Mouse (Mus musculus) neural tube, embryonic 12.5 days (tissue): ENCODE results near the gene Pitpnc1. TPM values are rescaled to one million over a fixed set of nuclear protein-coding genes. Genes with fewer than 3 reads are reported as not detected.

Source experiments
- ATAC-seq: fragments of 200-750 bp; cut with Nextera tagmentation; 2 replicates; pipeline ENCODE4 v1.8.0; 2017; ENCODE audit warnings: low read depth, mild to moderate bottlenecking, moderate TSS enrichment, moderate library complexity; ENCODE audit not compliant: low FRiP score
- H3K27ac ChIP-seq: fragments of 300-500 bp; sonication (generic); 2 replicates; pipeline ENCODE4 v1.5.1; 2016
- H3K27me3 ChIP-seq: fragments of 300-500 bp; sonication (generic); replicated peaks from 2 replicates; pipeline ENCODE4 v1.6.1; 2016; ENCODE audit warnings: mild to moderate bottlenecking
- H3K36me3 ChIP-seq: fragments of 300-500 bp; sonication (generic); 2 replicates; pipeline ENCODE4 v1.6.1; 2016; ENCODE audit warnings: mild to moderate bottlenecking
- H3K4me1 ChIP-seq: fragments of 300-500 bp; sonication (generic); 2 replicates; pipeline ENCODE4 v1.6.1; 2016
- H3K4me2 ChIP-seq: fragments of 300-500 bp; sonication (generic); replicated peaks from 2 replicates; pipeline ENCODE4 v1.6.1; 2016; ENCODE audit warnings: mild to moderate bottlenecking
- H3K4me3 ChIP-seq: fragments of 300-500 bp; sonication (generic); 2 replicates; pipeline ENCODE4 v1.5.1; 2016
- H3K9ac ChIP-seq: fragments of 300-500 bp; sonication (generic); 2 replicates; pipeline ENCODE4 v1.6.1; 2016; ENCODE audit warnings: mild to moderate bottlenecking
- H3K9me3 ChIP-seq: fragments of 300-500 bp; sonication (generic); 2 replicates; pipeline ENCODE4 v1.6.1; 2016; ENCODE audit warnings: mild to moderate bottlenecking
- WGBS: fragments of 180-500 bp; shearing (Covaris S2); methylation state at CpG from one replicate; pipeline ENCODE4 v1.1.7; 2016; 5-methylcytosine and 5-hydroxymethylcytosine counted together
- polyA plus RNA-seq: library from polyadenylated mRNA; unstranded; fragments of >200 nt; fragmentation: Nextera tagmentation; extraction: Ambion mirVana; gene quantifications from 2 replicates; pipeline ENCODE4 v1.2.1, GENCODE M21; 2016

The Pitpnc1 gene
- polyA plus RNA-seq, 1 experiment from 2014 or later, result 32.5 TPM

DNA sequence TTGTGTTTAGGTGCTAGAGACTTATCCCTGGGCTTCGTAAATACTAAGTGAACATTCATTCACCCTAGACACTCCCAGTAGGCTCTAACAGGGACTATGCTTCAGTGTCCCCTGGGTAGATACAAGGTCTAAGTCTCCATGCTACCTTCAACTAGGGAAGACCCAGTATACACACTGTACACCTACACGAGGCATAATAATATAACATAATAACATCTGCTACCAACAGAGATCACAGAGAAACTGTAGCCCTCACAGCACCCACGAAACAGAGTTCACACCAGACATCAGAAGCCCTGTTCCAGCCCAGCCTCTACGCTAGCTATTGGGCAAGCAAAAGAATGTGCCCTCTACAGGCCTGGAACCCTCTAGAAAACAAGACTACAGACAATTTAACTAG is 5.5 kb downstream of the Pitpnc1 start:
- H3K4me1 ChIP-seq, result peaks cover 13% of the 10 kb centered on the region
- no peak overlapping the region for H3K9ac ChIP-seq
- no peak for ATAC-seq
- H3K4me3 ChIP-seq, result no peak overlapping the region
- H3K9me3 ChIP-seq, result no peaks in the 10 kb centered on the region
- H3K27ac ChIP-seq, result no peak overlapping the region
- H3K4me2 ChIP-seq, result no peak overlapping the region
- H3K27me3 ChIP-seq, result no peaks in the 10 kb centered on the region
- 96% methylated on average over 4 of the region's 4 CpGs for WGBS
- no peaks in the 10 kb centered on the region for H3K36me3 ChIP-seq

DNA sequence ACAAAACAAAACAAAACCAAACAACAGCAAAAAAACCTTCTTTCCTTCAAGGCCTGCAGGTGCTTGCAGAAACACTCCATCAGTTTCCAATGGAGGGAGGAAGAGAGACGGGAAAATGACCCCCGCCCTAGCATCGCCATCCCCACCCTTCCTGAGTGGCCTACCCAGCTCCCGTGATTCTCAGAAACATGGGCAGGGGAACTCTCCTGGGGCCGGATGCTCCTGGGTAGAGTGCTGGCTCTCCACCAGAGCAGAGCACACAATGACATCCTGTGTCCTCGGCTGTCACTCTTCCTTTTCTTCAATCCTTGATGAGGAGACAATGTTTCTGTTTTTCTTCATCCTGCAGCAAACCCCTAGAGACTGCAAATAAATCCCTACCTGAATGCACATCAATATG is 6.4 kb downstream of the Pitpnc1 start:
- WGBS, result 81% methylated on average over 6 of the region's 6 CpGs
- Histone ChIP-seq H3K9me3 (no peaks in the 10 kb centered on the region), H3K36me3 (no peaks in the 10 kb centered on the region), H3K27me3 (no peaks in the 10 kb centered on the region), H3K4me1 (peaks cover 13% of the 10 kb centered on the region), H3K27ac (no peak overlapping the region), H3K9ac (no peak overlapping the region), H3K4me3 (no peak overlapping the region), H3K4me2 (no peak overlapping the region)
- ATAC-seq, result no peak

DNA sequence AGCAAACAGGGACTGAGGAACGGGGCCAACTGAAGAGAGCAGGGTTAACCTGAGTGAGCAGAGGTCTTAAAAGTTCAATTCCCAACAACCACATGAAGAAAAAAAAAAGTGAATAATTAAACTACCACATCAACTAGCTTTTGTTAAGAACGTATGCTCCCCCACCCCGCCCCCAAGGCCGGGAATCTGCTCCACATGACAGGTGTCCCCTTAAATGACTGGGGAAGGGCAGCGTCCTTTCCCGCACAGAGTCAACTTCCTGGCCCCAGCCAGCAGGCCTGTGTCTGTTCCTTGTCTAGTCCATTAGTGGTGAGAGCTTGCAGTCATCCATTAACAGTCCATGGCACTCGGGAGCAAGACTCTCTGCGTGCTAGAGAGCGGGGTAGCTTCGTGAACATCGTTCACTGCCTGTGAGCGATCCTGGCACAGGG is 7.2 kb downstream of the Pitpnc1 start:
- WGBS, result 85% methylated on average over 12 of the region's 12 CpGs
- ATAC-seq, result no peak
- Histone ChIP-seq H3K4me3 (no peak overlapping the region), H3K9me3 (no peaks in the 10 kb centered on the region), H3K27me3 (no peaks in the 10 kb centered on the region), H3K27ac (no peak overlapping the region), H3K36me3 (no peaks in the 10 kb centered on the region), H3K4me2 (no peak overlapping the region), H3K9ac (no peak overlapping the region), H3K4me1 (peaks cover 9% of the 10 kb centered on the region)

DNA sequence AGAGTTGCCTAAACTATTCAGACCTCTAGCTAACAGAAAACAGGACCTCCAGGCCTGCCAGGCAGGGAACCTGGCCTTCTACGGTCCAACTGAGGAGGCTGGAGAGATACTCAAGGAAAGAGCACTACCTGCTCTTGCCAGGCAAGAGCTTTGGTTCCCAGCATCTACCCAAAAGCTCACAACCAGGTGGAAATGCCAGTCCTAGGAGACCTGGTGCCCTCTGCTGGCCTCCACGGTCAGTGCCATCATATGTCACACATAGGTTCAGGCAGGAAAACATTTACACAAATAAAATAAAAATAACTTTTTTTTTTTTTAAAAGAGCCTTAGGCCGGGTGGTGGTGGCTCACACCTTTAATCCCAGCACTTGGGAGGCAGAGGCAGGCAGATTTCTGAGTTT is 8.0 kb downstream of the Pitpnc1 start:
- Histone ChIP-seq H3K9me3 (no peaks in the 10 kb centered on the region), H3K36me3 (no peaks in the 10 kb centered on the region), H3K27me3 (no peaks in the 10 kb centered on the region), H3K4me3 (no peak overlapping the region), H3K4me2 (no peak overlapping the region), H3K27ac (no peak overlapping the region), H3K4me1 (peaks cover 3% of the 10 kb centered on the region; the same call in 1 of the 2 replicates), H3K9ac (no peak overlapping the region)
- 97% methylated on average over 3 of the region's 3 CpGs for WGBS
- no peak for ATAC-seq

DNA sequence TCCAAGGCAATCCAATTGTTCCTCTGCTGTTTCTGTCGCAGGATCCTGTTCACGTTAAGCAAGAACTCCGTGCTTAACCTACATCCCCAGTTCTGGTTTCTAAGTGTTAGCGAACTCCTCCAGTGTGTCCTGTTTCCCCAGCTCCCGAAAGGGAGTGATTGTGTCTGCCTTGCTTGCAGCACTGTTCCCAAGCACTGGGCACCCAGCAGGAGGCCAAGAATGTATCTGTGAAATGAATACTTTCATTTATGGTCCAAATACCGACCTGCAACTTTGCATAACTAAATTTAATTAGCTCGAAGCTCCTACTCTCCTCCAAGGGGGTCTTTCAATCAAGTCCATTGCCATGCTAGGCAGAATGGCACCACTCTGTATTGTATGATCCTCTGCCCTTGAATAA is 10.7 kb downstream of the Pitpnc1 start:
- Histone ChIP-seq H3K4me2 (no peak overlapping the region), H3K27ac (no peak overlapping the region), H3K9me3 (no peaks in the 10 kb centered on the region), H3K36me3 (no peaks in the 10 kb centered on the region), H3K9ac (no peak overlapping the region), H3K4me1 (no peaks in the 10 kb centered on the region), H3K27me3 (no peaks in the 10 kb centered on the region), H3K4me3 (no peak overlapping the region)
- no peak for ATAC-seq
- WGBS, result 79% methylated on average over 7 of the region's 7 CpGs

DNA sequence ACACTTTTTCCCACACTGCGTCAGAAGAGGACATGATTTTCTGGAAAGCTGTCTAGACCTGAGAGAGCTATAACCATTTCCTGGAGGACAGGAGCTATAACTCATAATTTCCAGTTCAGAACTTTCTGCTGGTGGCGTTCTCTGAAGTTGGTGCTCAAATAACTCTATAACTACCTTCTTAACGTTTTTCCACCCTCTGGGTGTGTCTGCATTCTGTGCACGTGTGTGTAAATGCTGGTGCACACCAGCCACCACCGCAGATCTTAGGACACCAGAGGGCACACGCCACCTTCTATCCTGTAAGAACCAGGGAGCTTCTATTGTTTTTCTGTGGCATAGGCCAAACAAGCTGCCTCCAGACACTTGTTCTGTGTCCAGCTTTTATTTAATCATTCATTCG is 11.5 kb downstream of the Pitpnc1 start:
- no peaks in the 10 kb centered on the region for H3K27me3 ChIP-seq
- H3K4me1 ChIP-seq, result no peaks in the 10 kb centered on the region
- H3K4me3 ChIP-seq, result no peak overlapping the region
- no peak for ATAC-seq
- 0 out of 2 replicates have a peak, but pooled peaks cover 3% of the 10 kb centered on the region for H3K36me3 ChIP-seq
- H3K9ac ChIP-seq, result no peak overlapping the region
- H3K4me2 ChIP-seq, result no peak overlapping the region
- WGBS, result 90% methylated on average over 7 of the region's 7 CpGs
- H3K27ac ChIP-seq, result no peak overlapping the region
- no peaks in the 10 kb centered on the region for H3K9me3 ChIP-seq

DNA sequence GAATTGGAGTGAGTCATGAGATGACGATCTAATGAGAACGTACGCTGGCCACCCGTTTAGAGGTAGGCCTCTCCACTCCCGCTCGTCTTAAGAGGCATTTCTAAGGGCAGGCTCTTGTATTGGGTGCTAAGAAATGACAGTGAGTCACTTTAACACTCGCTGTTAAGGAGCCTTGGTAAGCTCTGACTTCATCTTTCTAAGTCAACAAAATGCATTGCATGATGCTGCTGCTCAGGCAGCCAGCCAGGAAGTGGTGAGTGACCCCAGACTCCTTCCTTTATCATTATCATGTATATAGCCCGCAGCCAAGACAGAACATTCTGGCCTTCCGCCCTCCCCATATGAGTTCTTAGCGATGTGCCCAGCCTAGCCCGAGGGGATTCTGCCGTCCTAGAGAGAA is 12.2 kb downstream of the Pitpnc1 start:
- Histone ChIP-seq H3K4me3 (no peak overlapping the region), H3K36me3 (0 out of 2 replicates have a peak, but pooled peaks cover 10% of the 10 kb centered on the region), H3K4me1 (no peaks in the 10 kb centered on the region), H3K27ac (no peak overlapping the region), H3K27me3 (no peaks in the 10 kb centered on the region), H3K4me2 (no peak overlapping the region), H3K9ac (no peak overlapping the region), H3K9me3 (no peaks in the 10 kb centered on the region)
- 88% methylated on average over 12 of the region's 12 CpGs for WGBS
- no peak for ATAC-seq

DNA sequence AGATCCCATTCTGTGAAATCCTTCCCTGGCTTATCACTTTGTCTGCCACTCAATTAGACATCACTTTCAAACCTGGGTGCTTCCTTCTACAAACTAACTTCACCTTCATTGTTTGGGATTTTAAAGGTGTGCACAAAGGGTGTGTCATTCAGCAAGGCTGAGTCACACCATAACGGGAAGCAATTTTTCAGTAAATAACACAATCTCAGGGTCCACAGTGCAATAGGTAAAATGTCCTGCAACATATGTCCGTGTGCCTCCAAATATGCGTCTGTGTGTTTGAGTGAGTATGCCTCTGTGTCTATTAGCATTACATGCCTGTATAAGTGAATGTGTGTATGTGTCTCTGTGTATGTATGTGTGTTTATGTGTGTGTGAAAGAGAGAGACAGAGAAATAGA is 13.2 kb downstream of the Pitpnc1 start:
- Histone ChIP-seq H3K27ac (no peak overlapping the region), H3K27me3 (no peaks in the 10 kb centered on the region), H3K4me3 (no peak overlapping the region), H3K9me3 (no peaks in the 10 kb centered on the region), H3K36me3 (0 out of 2 replicates have a peak, but pooled peaks cover 10% of the 10 kb centered on the region), H3K4me1 (no peaks in the 10 kb centered on the region), H3K4me2 (no peak overlapping the region), H3K9ac (no peak overlapping the region)
- no peak for ATAC-seq
- 96% methylated on average over 3 of the region's 3 CpGs for WGBS

DNA sequence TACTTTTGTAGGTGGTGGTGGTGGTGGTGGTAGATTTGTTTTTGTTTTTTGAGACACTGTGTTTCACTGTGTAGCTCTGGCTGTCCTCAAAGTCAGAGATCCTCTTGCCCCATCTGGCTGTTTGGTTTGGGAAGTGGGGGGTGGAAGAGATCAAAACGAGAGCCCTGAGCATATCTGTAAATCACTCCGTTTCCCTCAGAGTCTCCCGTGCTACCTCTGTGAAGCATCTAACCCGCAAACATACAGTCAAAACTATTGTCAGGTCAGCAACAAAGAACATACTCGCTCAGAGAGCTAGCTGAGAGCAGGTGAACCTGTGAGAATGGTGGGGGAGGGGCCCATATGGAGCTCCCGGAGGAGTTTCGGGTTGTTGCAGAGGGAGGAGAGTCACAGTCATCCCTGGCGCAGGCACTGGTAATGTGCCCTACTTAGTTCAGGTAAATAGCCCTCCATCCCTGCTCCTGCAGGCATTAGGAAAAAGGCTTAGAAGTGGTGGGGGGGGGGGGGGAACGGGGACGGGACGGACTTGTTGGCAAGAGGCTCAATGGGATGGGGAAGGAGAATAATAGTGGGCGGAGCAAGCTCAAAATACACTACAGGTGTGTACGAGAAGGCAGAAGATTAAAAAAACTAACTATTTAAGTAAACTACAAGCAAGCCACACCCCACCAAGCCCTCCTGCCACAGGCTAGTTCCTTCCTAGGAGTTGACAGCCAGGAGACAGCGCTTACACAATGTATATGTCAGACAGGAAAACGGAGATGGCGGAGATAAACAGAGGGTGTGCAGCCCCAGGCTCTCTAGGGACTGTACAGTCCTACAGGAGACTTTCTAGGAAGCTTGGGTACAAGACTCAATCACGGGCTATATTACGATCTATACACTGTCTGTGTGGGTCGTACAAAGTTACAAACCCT is 15.7 kb downstream of the Pitpnc1 start:
- Histone ChIP-seq H3K9ac (no peak overlapping the region), H3K27me3 (no peaks in the 10 kb centered on the region), H3K27ac (no peak overlapping the region), H3K4me2 (no peak overlapping the region), H3K36me3 (0 out of 2 replicates have a peak, but pooled peaks cover 10% of the 10 kb centered on the region), H3K4me1 (0 out of 2 replicates have a peak, but pooled peaks cover 3% of the 10 kb centered on the region), H3K9me3 (no peaks in the 10 kb centered on the region), H3K4me3 (no peak overlapping the region)
- no peak for ATAC-seq
- 59% methylated on average over 19 of the region's 19 CpGs for WGBS

DNA sequence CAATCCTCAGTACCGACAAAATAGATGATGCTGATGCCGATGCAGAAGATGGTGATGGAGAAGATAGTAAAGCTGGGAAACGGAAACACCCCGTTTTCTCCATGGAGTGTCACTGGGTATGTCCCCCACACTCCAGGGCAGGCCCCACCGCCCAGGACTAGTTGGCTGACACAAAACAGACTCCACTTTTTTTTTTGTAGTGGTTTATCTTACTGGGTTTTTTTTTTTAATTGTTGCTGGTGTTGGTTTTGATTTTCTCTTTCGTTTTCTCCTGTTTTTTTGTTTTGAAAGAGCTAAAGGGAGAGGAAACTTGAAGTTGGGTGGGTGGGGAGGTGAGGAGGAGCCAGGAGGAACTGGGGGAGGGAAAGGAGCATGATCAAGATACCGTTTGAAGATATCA is 18.4 kb downstream of the Pitpnc1 start:
- Histone ChIP-seq H3K9ac (no peak overlapping the region), H3K4me2 (no peak overlapping the region), H3K27ac (no peak overlapping the region), H3K9me3 (no peaks in the 10 kb centered on the region), H3K4me1 (peaks cover 7% of the 10 kb centered on the region), H3K4me3 (no peak overlapping the region), H3K27me3 (no peaks in the 10 kb centered on the region), H3K36me3 (0 out of 2 replicates have a peak, but pooled peaks cover 10% of the 10 kb centered on the region)
- ATAC-seq, result no peak
- WGBS, result 93% methylated on average over 7 of the region's 7 CpGs

DNA sequence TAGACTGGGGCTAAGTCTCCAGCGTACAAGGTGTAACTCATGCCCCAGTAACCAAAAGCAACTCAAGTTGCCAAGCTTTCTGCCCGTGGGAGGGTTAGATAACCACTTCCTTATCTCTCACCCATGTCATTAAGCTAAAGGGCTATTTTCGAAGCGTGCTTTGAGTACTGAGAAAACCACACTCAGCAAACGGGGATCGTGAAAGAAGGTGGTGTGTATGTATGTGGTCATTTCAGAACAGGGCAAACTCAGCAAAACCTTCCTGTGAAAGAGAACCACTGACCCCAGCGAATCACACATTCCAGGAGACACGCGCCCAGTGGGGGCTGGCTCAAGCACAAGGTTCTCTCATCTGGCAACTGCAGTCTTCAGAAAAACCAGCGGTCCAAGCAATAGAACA is 19.4 kb downstream of the Pitpnc1 start:
- Histone ChIP-seq H3K4me3 (no peak overlapping the region), H3K9me3 (no peaks in the 10 kb centered on the region), H3K27ac (no peak overlapping the region), H3K4me1 (peaks cover 7% of the 10 kb centered on the region), H3K4me2 (no peak overlapping the region), H3K27me3 (no peaks in the 10 kb centered on the region), H3K36me3 (0 out of 2 replicates have a peak, but pooled peaks cover 10% of the 10 kb centered on the region), H3K9ac (no peak overlapping the region)
- ATAC-seq, result no peak
- WGBS, result 91% methylated on average over 10 of the region's 10 CpGs

DNA sequence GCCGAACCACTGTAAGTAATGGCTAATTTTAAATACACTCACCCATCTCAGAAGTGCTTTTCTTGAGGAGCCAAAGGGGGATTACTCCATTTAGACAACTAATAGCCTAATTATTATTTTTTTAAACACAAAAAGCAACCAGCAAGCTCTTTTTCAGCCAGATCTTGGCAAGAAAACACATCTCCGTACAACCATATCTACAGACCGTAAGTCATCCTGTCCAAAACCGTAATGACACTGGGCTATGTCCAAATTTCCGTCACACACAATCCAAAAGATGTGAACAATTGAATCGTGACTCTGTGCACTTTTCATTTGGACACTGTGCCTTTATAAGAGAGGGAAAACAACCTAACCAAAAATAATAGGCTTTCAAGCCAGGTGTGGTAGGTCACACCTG is 20.4 kb downstream of the Pitpnc1 start:
- Histone ChIP-seq H3K9ac (no peak overlapping the region), H3K4me1 (peaks cover 7% of the 10 kb centered on the region), H3K4me2 (no peak overlapping the region), H3K27me3 (no peaks in the 10 kb centered on the region), H3K9me3 (no peaks in the 10 kb centered on the region), H3K36me3 (0 out of 2 replicates have a peak, but pooled peaks cover 10% of the 10 kb centered on the region), H3K27ac (no peak overlapping the region), H3K4me3 (no peak overlapping the region)
- 87% methylated on average over 6 of the region's 6 CpGs for WGBS
- ATAC-seq, result no peak
